Mouse (Mus musculus) kidney, embryonic 16.5 days (tissue): Measurements from ENCODE around the gene Zfp568. TPM values are rescaled to one million over a fixed set of nuclear protein-coding genes. Genes with fewer than 3 reads are reported as not detected.
A peak's percentile ranks its signal among the peaks of the same experiment; 100 is the strongest.

ENCODE experiments used
- ATAC-seq: fragments of 200-750 bp; cut with Nextera tagmentation; 2 replicates; pipeline ENCODE4 v1.8.0; 2017; ENCODE audit warnings: moderate TSS enrichment; ENCODE audit not compliant: low FRiP score, low TSS enrichment
- H3K27ac ChIP-seq: fragments of 300-500 bp; sonication (generic); 2 replicates; pipeline ENCODE4 v1.5.1; 2014; ENCODE audit warnings: low read length
- H3K27me3 ChIP-seq: fragments of 300-500 bp; sonication (generic); 2 replicates; pipeline ENCODE4 v1.6.1; 2014; ENCODE audit warnings: low read length, control low read depth, mixed read lengths; ENCODE audit not compliant: insufficient read depth
- H3K36me3 ChIP-seq: fragments of 300-500 bp; sonication (generic); 2 replicates; pipeline ENCODE4 v1.6.1; 2014; ENCODE audit warnings: low read length, control low read depth, mixed read lengths; ENCODE audit not compliant: insufficient read depth
- H3K4me1 ChIP-seq: fragments of 300-500 bp; sonication (generic); 2 replicates; pipeline ENCODE4 v1.6.1; 2014; ENCODE audit warnings: low read length, control low read depth, mixed read lengths; ENCODE audit not compliant: insufficient read depth
- H3K4me2 ChIP-seq: fragments of 300-500 bp; sonication (generic); replicated peaks from 2 replicates; pipeline ENCODE4 v1.6.1; 2014; ENCODE audit warnings: low read depth, low read length
- H3K4me3 ChIP-seq: fragments of 300-500 bp; sonication (generic); 2 replicates; pipeline ENCODE4 v1.5.1; 2014; ENCODE audit warnings: mild to moderate bottlenecking, low read length
- H3K9ac ChIP-seq: fragments of 300-500 bp; sonication (generic); replicated peaks from 2 replicates; pipeline ENCODE4 v1.6.1; 2014; ENCODE audit warnings: low read length
- H3K9me3 ChIP-seq: fragments of 300-500 bp; sonication (generic); 2 replicates; pipeline ENCODE4 v1.6.1; 2016; ENCODE audit warnings: low read length, control low read depth
- WGBS: fragments of 180-500 bp; shearing (Covaris S2); extraction: QIAGEN DNeasy Blood & Tissue Kit; methylation state at CpG from one replicate; pipeline ENCODE4 v1.1.7; 2014; 5-methylcytosine and 5-hydroxymethylcytosine counted together
- polyA plus RNA-seq: library from polyadenylated mRNA; unstranded; fragments of >200 nt; fragmentation: Nextera tagmentation; extraction: Ambion mirVana; gene quantifications from 2 replicates; pipeline ENCODE4 v1.2.1, GENCODE M21; 2015

Zfp568 gene
- polyA plus RNA-seq, 1 experiment from 2014 or later = 15.8 TPM

DNA sequence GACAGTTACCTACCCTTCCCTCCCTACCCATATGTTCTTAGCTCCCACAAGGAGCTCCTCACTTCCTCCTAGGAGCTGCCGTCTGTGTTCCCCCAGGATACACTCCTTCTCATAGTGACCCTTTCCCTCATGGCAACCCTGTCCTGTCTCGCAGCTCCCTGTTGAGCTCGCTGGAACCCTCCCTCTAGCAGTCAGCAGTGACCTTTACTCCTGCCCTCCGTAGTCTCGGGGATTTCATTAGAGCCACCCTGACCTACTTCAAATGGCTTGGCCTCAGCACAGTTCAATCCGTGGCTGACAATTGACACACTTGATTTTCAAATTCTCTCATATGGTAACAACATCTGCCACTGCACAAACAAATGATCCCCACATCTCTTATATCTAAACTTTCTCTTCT, 46.9 kb downstream of the Zfp568 start:
- no peaks in the 10 kb centered on the region for H3K4me1 ChIP-seq
- H3K9me3 ChIP-seq = no peaks in the 10 kb centered on the region
- no peak overlapping the region for H3K9ac ChIP-seq
- H3K4me3 ChIP-seq = no peak overlapping the region
- H3K4me2 ChIP-seq = no peak overlapping the region
- no peak overlapping the region for H3K27ac ChIP-seq
- no peak for ATAC-seq
- H3K36me3 ChIP-seq = 0 out of 2 replicates have a peak, but pooled peaks cover 6% of the 10 kb centered on the region
- no peaks in the 10 kb centered on the region for H3K27me3 ChIP-seq
- 23% methylated on average over 6 of the region's 6 CpGs for WGBS

DNA sequence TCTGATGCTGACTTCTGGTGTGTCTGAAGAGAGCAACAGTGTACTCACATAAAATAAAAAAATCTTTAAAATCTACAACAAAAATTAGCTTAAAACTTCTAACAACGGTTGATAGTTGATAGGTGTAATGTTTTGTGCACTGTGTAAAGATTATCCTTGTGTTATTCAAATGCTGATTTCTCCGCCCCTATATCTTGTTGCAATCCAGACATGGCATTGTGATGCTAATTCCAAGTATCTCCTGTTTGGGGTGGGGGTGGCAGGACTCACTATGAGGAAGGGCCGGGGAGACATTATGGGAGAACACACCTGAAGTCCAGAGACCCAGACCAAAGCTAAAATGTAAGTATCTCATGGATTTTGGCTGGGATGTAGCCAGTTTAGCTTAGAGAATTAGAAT, 47.6 kb downstream of the Zfp568 start:
- WGBS = 86% methylated on average over 3 of the region's 3 CpGs

GRCm38 (mm10) chr7:30034331-30034730, 50.6 kb downstream of the Zfp568 start:
- 95% methylated on average over 12 of the region's 12 CpGs for WGBS
- H3K4me1 ChIP-seq = no peaks in the 10 kb centered on the region

More for the DNA sequence above, 47.6 kb downstream of the Zfp568 start:
- no peak overlapping the region for H3K9ac ChIP-seq
- H3K4me2 ChIP-seq = no peak overlapping the region
- no peak overlapping the region for H3K4me3 ChIP-seq
- no peak for ATAC-seq
- H3K27ac ChIP-seq = no peak overlapping the region
- 0 out of 2 replicates have a peak, but pooled peaks cover 6% of the 10 kb centered on the region for H3K36me3 ChIP-seq
- no peaks in the 10 kb centered on the region for H3K9me3 ChIP-seq
- no peaks in the 10 kb centered on the region for H3K4me1 ChIP-seq
- no peaks in the 10 kb centered on the region for H3K27me3 ChIP-seq

GRCm38 (mm10) chr7:30044354-30044753, 60.6 kb downstream of the Zfp568 start:
- no peaks in the 10 kb centered on the region for H3K9me3 ChIP-seq
- WGBS = 24% methylated on average over 9 of the region's 9 CpGs
- H3K27me3 ChIP-seq = no peaks in the 10 kb centered on the region
- no peak overlapping the region for H3K4me3 ChIP-seq
- no peak overlapping the region for H3K27ac ChIP-seq
- no peak overlapping the region for H3K9ac ChIP-seq
- peak; percentile 89; the same call in 1 of the 2 replicates for ATAC-seq
- 0 out of 2 replicates have a peak, but pooled peaks cover 4% of the 10 kb centered on the region for H3K4me1 ChIP-seq
- peaks cover 2% of the 10 kb centered on the region; the same call in 1 of the 2 replicates for H3K36me3 ChIP-seq
- H3K4me2 ChIP-seq = no peak overlapping the region; the same call in 1 of the 2 replicates

More at GRCm38 (mm10) chr7:30034331-30034730, 50.6 kb downstream of the Zfp568 start:
- H3K4me3 ChIP-seq = no peak overlapping the region
- no peak for ATAC-seq
- H3K9ac ChIP-seq = no peak overlapping the region
- H3K4me2 ChIP-seq = no peak overlapping the region
- H3K36me3 ChIP-seq = peaks cover 14% of the 10 kb centered on the region
- H3K27me3 ChIP-seq = no peaks in the 10 kb centered on the region
- no peaks in the 10 kb centered on the region for H3K9me3 ChIP-seq
- H3K27ac ChIP-seq = no peak overlapping the region

- ATAC-seq = no peak
- Histone ChIP-seq H3K9ac (no peak overlapping the region), H3K36me3 (no peaks in the 10 kb centered on the region), H3K4me1 (0 out of 2 replicates have a peak, but pooled peaks cover 6% of the 10 kb centered on the region), H3K4me3 (no peak overlapping the region), H3K27ac (no peak overlapping the region), H3K9me3 (no peaks in the 10 kb centered on the region), H3K27me3 (no peaks in the 10 kb centered on the region), H3K4me2 (no peak overlapping the region)
- 88% methylated on average over 4 of the region's 4 CpGs for WGBS
These were observed 64.4 kb downstream of the Zfp568 start for GRCm38 (mm10) chr7:30048126-30048525.

DNA sequence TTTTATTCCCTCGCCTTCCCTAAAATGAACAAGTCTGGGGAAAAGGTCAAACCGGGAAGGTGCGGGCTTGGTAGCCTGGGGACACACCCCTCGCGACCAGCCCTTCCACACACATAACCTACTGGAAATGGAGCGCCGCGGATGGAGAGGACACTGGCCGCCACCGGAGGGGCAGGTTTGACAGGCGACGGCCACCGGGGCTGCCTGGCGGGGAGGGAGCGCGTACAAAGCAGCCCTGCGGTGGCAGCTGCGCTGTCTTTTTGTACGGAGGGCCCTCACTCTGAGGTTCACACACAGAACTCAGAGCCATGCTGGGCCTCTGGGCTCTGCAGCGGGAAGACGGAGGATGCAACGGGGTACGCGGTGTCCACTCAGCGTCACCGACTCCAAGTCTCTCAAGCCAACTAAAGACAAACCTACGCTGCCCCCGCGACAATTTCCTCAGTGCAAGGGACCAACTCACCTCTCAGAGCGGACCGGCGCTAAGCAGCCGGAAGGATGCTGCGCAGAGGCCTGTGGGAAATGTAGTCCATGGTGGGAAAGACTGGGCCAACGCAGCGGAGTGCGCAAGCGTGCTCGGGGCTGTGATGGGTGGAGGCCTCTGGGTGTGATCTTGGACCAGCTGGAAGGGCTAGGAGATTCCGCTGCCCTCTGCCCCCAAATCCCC, 67.3 kb downstream of the Zfp568 start, which contains the start of gene Zfp14:
TSS of gene Zfp14 (minus strand) at position 499 of the 667 bp plus-strand sequence.
- Histone ChIP-seq H3K27ac (peak within 1 kb of the TSS; percentile 85), H3K4me3 (peak within 1 kb of the TSS; percentile 74), H3K4me2 (peak within 1 kb of the TSS; percentile 79), H3K9ac (peak within 1 kb of the TSS; percentile 76), H3K9me3 (no peaks in the 10 kb centered on the region), H3K27me3 (no peaks in the 10 kb centered on the region), H3K4me1 (0 out of 2 replicates have a peak, but pooled peaks cover 3% of the 10 kb centered on the region), H3K36me3 (peaks cover 6% of the 10 kb centered on the region; the same call in 1 of the 2 replicates)
- peak; percentile 99 for ATAC-seq
- under 1% methylated on average over 40 of the region's 40 CpGs for WGBS

GRCm38 (mm10) chr7:30053591-30053990, 69.8 kb downstream of the Zfp568 start:
- 0 out of 2 replicates have a peak, but pooled peaks cover 3% of the 10 kb centered on the region for H3K4me1 ChIP-seq
- no peak overlapping the region for H3K9ac ChIP-seq
- no peaks in the 10 kb centered on the region for H3K9me3 ChIP-seq
- peaks cover 14% of the 10 kb centered on the region; the same call in 1 of the 2 replicates for H3K36me3 ChIP-seq
- WGBS = 10% methylated on average over 3 of the region's 3 CpGs
- H3K4me2 ChIP-seq = no peak overlapping the region
- no peak overlapping the region for H3K4me3 ChIP-seq
- H3K27me3 ChIP-seq = no peaks in the 10 kb centered on the region
- no peak for ATAC-seq
- H3K27ac ChIP-seq = no peak overlapping the region

DNA sequence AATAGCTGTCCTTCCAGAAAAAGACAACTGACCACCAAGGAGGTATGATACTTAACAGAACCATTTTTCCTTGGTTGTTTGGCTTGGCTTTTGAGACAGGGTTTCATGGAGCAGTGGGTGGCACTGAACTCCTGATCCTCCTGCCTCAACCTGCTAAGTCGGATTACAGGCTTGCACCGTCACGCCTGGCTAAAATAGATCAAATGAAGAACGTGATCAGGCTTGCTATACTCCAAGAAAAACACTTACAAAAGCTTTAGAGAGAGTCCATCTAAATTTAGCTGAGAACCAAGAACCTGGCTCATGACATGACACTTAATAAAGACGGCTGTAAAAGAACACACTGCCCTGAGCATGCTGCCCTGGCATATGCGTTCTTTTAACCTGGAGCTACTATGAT, 76.6 kb downstream of the Zfp568 start:
- ATAC-seq = no peak
- Histone ChIP-seq H3K9me3 (no peaks in the 10 kb centered on the region), H3K4me3 (no peak overlapping the region), H3K4me2 (no peak overlapping the region), H3K36me3 (peaks cover 23% of the 10 kb centered on the region; the same call in 1 of the 2 replicates), H3K9ac (no peak overlapping the region), H3K4me1 (0 out of 2 replicates have a peak, but pooled peaks cover 2% of the 10 kb centered on the region), H3K27me3 (no peaks in the 10 kb centered on the region), H3K27ac (no peak overlapping the region)
- 56% methylated on average over 6 of the region's 6 CpGs for WGBS

DNA sequence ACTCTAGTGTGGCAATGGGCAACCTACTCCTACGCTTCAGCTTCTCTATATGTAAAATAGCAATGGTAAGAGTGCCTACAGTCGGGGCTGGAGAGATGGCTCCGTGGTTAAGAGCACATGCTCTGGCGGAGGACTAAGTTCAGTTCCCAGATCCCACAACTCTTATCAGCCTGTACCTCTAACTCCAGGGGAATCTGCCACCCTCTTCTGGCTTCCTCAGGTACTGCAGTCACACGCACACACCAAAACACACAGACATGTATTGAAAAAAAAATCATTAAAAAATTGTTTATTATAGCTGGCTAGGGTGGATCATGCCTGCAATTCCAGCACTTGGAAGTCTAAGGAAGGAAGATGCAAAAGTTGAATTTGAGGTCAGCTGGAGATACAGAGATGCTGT, 78.7 kb downstream of the Zfp568 start:
- Histone ChIP-seq H3K27me3 (no peaks in the 10 kb centered on the region), H3K27ac (no peak overlapping the region), H3K36me3 (peaks cover 8% of the 10 kb centered on the region; the same call in 1 of the 2 replicates), H3K9ac (no peak overlapping the region), H3K4me3 (no peak overlapping the region), H3K9me3 (no peaks in the 10 kb centered on the region), H3K4me2 (no peak overlapping the region), H3K4me1 (0 out of 2 replicates have a peak, but pooled peaks cover 2% of the 10 kb centered on the region)
- no peak for ATAC-seq
- WGBS = 86% methylated on average over 5 of the region's 5 CpGs

- Histone ChIP-seq H3K9me3 (no peaks in the 10 kb centered on the region), H3K27ac (no peak overlapping the region), H3K4me3 (no peak overlapping the region), H3K27me3 (no peaks in the 10 kb centered on the region), H3K4me1 (no peaks in the 10 kb centered on the region), H3K36me3 (peaks cover 8% of the 10 kb centered on the region; the same call in 1 of the 2 replicates), H3K4me2 (no peak overlapping the region), H3K9ac (no peak overlapping the region)
- WGBS = 85% methylated on average over 5 of the region's 5 CpGs
- 0 out of 2 replicates have a peak, but pooled peaks have one; percentile 31 for ATAC-seq
These were observed 80.9 kb downstream of the Zfp568 start for GRCm38 (mm10) chr7:30064622-30065021.
